Mouse (Mus musculus) intestine, embryonic 15.5 days (tissue): ENCODE data around the gene Poln. TPM values are rescaled to one million over a fixed set of nuclear protein-coding genes. Genes with fewer than 3 reads are reported as not detected.

ENCODE experiments used
- ATAC-seq: fragments of 200-750 bp; cut with Nextera tagmentation; 2 replicates; pipeline ENCODE4 v1.8.0; 2017; ENCODE audit warnings: moderate TSS enrichment, moderate library complexity
- H3K27ac ChIP-seq: fragments of 300-500 bp; sonication (generic); 2 replicates; pipeline ENCODE4 v1.5.1; 2015; ENCODE audit warnings: mild to moderate bottlenecking, inconsistent platforms
- H3K27me3 ChIP-seq: fragments of 300-500 bp; sonication (generic); replicated peaks from 2 replicates; pipeline ENCODE4 v1.6.1; 2015; ENCODE audit warnings: inconsistent platforms
- H3K36me3 ChIP-seq: fragments of 300-500 bp; sonication (generic); 2 replicates; pipeline ENCODE4 v1.6.1; 2015; ENCODE audit warnings: inconsistent platforms
- H3K4me1 ChIP-seq: fragments of 300-500 bp; sonication (generic); replicated peaks from 2 replicates; pipeline ENCODE4 v1.6.1; 2015; ENCODE audit warnings: inconsistent platforms
- H3K4me2 ChIP-seq: fragments of 300-500 bp; sonication (generic); replicated peaks from 2 replicates; pipeline ENCODE4 v1.6.1; 2015; ENCODE audit warnings: mild to moderate bottlenecking, inconsistent platforms
- H3K4me3 ChIP-seq: fragments of 300-500 bp; sonication (generic); replicated peaks from 2 replicates; pipeline ENCODE4 v1.5.1; 2015; ENCODE audit warnings: inconsistent platforms
- H3K9ac ChIP-seq: fragments of 300-500 bp; sonication (generic); 2 replicates; pipeline ENCODE4 v1.6.1; 2015; ENCODE audit warnings: inconsistent platforms
- H3K9me3 ChIP-seq: fragments of 300-500 bp; sonication (generic); 2 replicates; pipeline ENCODE4 v1.6.1; 2016; ENCODE audit warnings: inconsistent platforms
- WGBS: fragments of 180-500 bp; shearing (Covaris S2); methylation state at CpG from one replicate; pipeline ENCODE4 v1.1.7; 2015; 5-methylcytosine and 5-hydroxymethylcytosine counted together
- polyA plus RNA-seq: library from polyadenylated mRNA; unstranded; fragments of >200 nt; fragmentation: Nextera tagmentation; extraction: Ambion mirVana; gene quantifications from 2 replicates; pipeline ENCODE4 v1.2.1, GENCODE M21; 2015

Gene Poln
- polyA plus RNA-seq, 1 experiment from 2014 or later, result 0.84 TPM

DNA sequence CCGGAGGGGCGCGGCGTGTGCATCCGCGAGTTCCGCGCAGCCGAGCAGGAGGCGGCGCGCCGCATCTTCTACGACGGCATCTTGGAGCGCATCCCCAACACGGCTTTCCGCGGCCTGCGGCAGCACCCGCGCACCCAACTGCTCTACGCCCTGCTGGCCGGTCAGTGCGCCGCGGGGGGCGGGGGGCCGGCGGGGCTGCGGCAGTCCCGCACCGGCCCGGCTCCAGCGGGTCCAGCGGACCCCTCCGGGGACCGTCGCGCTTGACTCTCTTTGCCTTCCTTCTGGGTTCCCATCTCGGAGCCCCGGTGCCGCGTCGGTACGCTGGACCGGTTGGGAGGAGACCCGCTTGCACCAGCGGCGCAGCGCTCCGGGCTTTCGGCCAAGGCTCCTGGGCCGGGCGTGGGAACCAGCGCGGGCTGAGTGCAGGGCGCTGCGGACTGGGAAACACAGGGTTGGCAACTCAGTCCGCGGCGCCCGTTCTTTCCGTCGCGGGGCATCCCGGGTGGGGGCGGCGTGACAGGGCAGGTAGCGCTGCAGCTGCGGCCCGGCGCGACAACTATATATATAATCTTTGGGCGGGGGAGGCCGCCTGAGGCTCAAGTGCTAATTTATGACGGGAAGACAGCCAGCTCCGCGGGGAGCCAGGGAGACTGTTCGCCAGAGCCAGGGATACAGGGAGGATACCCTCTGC, 172.1 kb downstream of the Poln start:
- Histone ChIP-seq H3K4me2 (peak overlapping the region; percentile 100), H3K36me3 (no peaks in the 10 kb centered on the region), H3K9me3 (no peaks in the 10 kb centered on the region), H3K27me3 (peaks cover 59% of the 10 kb centered on the region), H3K27ac (no peak overlapping the region), H3K4me3 (peak overlapping the region; percentile 63), H3K9ac (peak overlapping the region; percentile 52), H3K4me1 (peaks cover 21% of the 10 kb centered on the region)
- under 1% methylated on average over 80 of the region's 80 CpGs for WGBS
- peak; percentile 46 for ATAC-seq

DNA sequence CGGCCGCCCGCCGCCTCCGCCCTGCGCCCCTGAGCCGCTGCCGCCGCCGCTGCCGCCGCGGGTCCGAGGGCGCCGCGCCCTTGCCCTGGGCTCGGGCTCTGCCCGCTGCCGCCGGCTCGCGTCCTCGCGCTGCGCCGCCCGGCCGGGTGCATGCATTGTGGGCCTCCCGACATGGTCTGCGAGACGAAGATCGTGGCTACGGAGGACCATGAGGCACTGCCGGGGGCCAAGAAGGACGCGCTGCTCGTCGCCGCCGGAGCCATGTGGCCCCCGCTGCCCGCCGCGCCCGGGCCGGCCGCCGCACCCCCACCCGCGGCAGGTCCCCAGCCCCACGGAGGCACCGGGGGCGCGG, 172.6 kb downstream of the Poln start:
- no peak overlapping the region for H3K27ac ChIP-seq
- ATAC-seq, result peak; percentile 46
- peak overlapping the region; percentile 100 for H3K4me2 ChIP-seq
- under 1% methylated on average over 50 of the region's 55 CpGs for WGBS
- H3K9me3 ChIP-seq, result no peaks in the 10 kb centered on the region
- peaks cover 21% of the 10 kb centered on the region for H3K4me1 ChIP-seq
- peak overlapping the region; percentile 52 for H3K9ac ChIP-seq
- peaks cover 59% of the 10 kb centered on the region for H3K27me3 ChIP-seq
- H3K4me3 ChIP-seq, result peak overlapping the region; percentile 63
- H3K36me3 ChIP-seq, result no peaks in the 10 kb centered on the region

DNA sequence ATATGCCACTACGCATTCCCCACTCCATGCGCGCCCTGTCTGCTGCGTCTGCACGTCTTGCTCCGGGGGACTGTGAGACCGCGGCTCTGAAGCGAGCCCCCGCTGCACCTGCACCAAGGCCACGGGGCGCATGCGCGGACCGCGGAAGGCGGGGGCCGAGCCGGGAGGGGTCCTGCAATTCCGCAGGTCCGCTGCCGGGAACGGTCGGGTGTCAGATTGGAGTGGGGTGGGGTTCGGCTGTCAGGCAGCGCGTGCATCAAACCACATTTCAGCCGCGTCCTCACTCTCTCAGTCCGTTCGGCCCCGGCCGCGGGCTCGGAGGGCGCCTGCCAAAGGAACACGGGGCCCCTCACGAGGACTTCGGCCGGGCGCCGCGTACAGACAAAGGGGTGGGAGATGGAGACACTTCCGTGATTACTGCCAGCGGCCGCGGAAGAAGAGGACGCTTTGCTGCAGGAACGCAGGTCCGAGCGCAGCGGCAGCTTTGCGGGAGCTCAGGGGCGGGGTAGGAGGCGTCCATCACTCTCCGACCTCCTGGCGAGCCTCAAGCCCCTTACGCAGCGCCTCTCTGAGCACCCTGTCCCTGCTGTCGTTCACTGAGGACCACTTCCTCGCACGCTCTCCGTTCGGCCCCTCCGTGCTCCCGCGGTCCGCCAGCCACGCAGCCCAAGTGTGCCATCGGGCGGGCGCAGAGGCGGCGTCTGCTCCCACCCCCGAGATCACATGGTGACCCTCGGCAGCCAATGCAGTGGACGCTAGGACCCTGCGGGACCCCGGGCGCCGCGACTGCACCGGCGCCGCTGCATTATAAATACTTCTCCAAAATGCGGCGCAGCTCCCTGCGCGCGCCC, 173.2 kb downstream of the Poln start, which contains the start of gene Nat8l:
Gene Nat8l, plus strand, starts transcription at position 142 of the 851 bp plus-strand sequence.
- Histone ChIP-seq H3K4me1 (peaks cover 21% of the 10 kb centered on the region), H3K27me3 (peaks cover 59% of the 10 kb centered on the region), H3K4me2 (peak within 1 kb of the TSS; percentile 100), H3K9ac (peak within 1 kb of the TSS; percentile 52), H3K4me3 (peak within 1 kb of the TSS; percentile 63), H3K9me3 (no peaks in the 10 kb centered on the region), H3K27ac (0 out of 2 replicates have a peak within 1 kb of the TSS, but pooled peaks have one; percentile 23), H3K36me3 (no peaks in the 10 kb centered on the region)
- under 1% methylated on average over 90 of the region's 90 CpGs for WGBS
- peak; percentile 76 for ATAC-seq

DNA sequence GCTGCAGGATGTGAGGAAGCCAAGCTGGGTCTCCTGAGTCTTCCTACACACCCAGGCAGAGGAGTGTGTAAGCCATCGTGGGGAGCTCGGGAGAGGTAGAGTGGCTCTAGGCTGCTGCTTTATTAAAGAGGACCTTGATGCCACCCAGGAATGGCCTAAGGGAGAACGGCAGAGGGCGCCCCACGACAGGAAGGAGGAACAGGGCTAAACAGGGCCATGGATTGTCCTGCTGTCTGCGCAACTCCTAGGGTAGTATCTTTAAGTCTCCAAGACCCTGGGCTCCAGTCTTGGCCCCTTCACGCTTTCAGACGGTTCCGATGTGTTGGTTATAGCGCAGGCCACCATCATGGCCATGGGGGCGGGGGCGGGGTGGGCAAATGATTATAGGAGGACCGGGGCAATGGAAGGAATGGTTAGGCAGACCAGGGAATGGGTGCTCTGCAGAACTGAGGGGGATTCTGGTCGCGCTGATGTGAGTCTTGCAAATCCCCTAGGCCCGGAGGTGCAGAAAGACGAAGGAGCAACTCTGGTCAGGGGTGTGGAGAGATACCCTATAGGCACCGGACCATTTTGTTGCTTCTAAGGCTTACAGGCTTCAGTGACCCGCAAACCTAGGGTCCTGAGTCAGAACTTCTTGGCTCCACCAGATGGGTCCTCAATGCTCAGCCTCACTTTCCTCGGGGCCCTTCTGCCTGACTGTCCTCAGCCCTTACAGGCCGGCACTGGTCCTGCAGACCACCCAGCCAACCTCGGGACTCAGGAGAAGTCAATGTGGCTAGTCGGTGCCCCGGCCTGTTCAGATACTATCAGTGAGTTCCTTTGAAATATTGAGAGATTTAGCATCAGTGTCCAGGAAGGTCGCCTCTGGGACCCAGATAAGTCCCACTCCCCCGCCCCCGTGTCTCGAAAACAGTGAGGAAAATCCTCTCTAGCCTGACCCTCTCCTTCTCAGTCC, 174.3 kb downstream of the Poln start:
- peak overlapping the region; percentile 63 for H3K4me3 ChIP-seq
- H3K4me1 ChIP-seq, result peaks cover 21% of the 10 kb centered on the region
- no peak overlapping the region for H3K27ac ChIP-seq
- 38% methylated on average over 28 of the region's 28 CpGs for WGBS
- peak overlapping the region; percentile 100 for H3K4me2 ChIP-seq
- H3K9me3 ChIP-seq, result no peaks in the 10 kb centered on the region
- H3K9ac ChIP-seq, result no peak overlapping the region
- H3K36me3 ChIP-seq, result no peaks in the 10 kb centered on the region
- H3K27me3 ChIP-seq, result peaks cover 59% of the 10 kb centered on the region
- ATAC-seq, result no peak

DNA sequence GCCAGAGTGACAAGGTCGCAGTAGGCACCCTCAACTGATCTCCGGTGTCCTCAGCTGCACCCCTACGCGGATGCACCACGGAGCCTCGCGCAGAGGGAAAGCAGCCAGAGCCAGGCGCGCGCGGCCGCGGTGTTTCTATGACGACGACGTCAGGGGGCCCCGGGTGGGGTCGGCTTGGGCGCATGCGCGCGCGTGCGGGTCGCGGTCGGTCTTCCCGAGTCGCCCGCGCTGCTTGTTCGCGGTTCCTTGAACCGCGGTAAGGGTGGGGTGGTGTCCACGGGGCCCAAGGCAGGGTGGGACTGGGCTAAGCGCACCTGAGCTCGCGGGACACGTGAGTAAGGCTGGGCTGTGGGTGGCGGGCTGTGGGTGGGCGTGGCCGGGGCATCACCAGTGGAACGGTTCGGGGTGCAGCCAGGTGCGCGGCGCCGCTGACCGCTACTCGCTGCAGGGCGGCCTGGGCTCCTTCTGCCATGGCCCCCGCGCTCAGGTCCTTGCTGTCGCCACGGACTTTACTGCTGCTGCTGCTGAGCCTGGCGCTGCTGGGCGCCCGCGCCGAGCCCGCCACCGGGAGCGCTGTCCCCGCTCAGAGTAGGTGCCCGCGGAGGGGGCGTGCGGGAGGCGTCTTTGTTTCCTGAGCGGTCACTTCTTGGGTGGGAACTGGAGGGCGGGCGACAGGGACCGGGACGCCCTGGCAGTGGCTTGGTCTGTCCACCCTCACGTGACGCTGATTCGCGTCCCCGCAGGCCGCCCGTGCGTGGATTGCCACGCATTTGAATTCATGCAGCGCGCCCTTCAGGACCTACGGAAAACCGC, 185.7 kb downstream of the Poln start, which contains the start of gene Gm1673:
Gene Gm1673, plus strand, starts transcription at position 125 of the 813 bp plus-strand sequence.
- Histone ChIP-seq H3K4me3 (peak within 1 kb of the TSS; percentile 85), H3K27ac (no peak within 1 kb of the TSS)

GRCm38 (mm10) chr5:33982731-33983259, 186.5 kb downstream of the Poln start:
- Histone ChIP-seq H3K4me3 (peak overlapping the region; percentile 85), H3K4me1 (peaks cover 11% of the 10 kb centered on the region), H3K36me3 (no peaks in the 10 kb centered on the region), H3K4me2 (peak overlapping the region; percentile 95), H3K9ac (peak overlapping the region; percentile 58), H3K27ac (no peak overlapping the region), H3K9me3 (no peaks in the 10 kb centered on the region), H3K27me3 (no peaks in the 10 kb centered on the region; the same call in 1 of the 2 replicates)
- ATAC-seq, result peak; percentile 60
- 3% methylated on average over 26 of the region's 26 CpGs for WGBS

More for the DNA sequence above, 185.7 kb downstream of the Poln start, which contains the start of gene Gm1673:
- Histone ChIP-seq H3K9ac (peak within 1 kb of the TSS; percentile 58), H3K4me2 (peak within 1 kb of the TSS; percentile 95), H3K27me3 (no peaks in the 10 kb centered on the region; the same call in 1 of the 2 replicates), H3K36me3 (no peaks in the 10 kb centered on the region), H3K9me3 (no peaks in the 10 kb centered on the region), H3K4me1 (peaks cover 11% of the 10 kb centered on the region)
- WGBS, result under 1% methylated on average over 88 of the region's 88 CpGs
- ATAC-seq, result peak; percentile 94

GRCm38 (mm10) chr5:33976267-33976666, 193.0 kb downstream of the Poln start:
- Histone ChIP-seq H3K27me3 (no peaks in the 10 kb centered on the region), H3K4me2 (no peak overlapping the region), H3K36me3 (no peaks in the 10 kb centered on the region), H3K4me3 (no peak overlapping the region), H3K9ac (no peak overlapping the region), H3K27ac (no peak overlapping the region), H3K9me3 (no peaks in the 10 kb centered on the region), H3K4me1 (no peaks in the 10 kb centered on the region)
- no peak for ATAC-seq
- 39% methylated on average over 3 of the region's 3 CpGs for WGBS

DNA sequence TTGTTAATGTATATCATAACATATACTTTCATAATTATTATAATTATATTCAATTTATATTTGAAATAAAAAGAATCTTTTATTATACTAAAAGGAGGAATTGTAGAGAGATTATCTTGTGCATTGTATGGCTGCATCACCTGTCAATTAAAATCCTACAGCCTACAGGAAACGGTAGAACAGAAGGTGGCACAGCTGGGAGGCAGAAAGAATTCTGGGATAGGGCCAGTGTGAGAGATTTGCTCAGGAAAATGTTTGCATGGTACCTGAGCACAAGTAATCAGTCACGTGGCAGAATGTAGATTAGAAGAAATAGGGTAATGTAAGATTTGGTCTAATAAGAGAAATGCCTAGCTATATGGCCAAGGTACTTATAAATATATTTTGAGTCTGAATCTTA, 194.5 kb downstream of the Poln start:
- Histone ChIP-seq H3K9me3 (no peaks in the 10 kb centered on the region), H3K4me2 (no peak overlapping the region), H3K4me3 (no peak overlapping the region), H3K9ac (no peak overlapping the region), H3K36me3 (no peaks in the 10 kb centered on the region), H3K27me3 (no peaks in the 10 kb centered on the region), H3K4me1 (no peaks in the 10 kb centered on the region), H3K27ac (no peak overlapping the region)
- WGBS, result 61% methylated on average over 2 of the region's 2 CpGs
- ATAC-seq, result no peak

DNA sequence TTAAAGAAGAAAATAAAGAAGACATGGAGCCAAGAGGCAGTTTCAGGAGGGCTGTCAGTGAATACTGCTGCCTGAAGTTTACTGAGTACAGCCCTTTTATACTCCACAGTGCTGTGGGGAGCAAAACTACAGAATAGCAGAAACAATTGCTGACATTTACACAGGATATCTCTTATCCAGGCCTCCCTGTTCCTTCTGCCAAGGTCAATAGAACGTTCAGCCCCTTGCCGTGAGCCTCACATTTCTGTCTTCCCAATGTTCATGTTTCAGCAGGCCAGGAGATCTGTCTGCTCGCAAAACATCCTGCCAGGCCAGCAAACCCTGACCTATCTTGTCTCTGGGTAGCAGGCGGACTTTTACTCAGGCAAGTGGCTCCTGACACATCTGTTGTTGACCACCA, 209.9 kb downstream of the Poln start:
- Histone ChIP-seq H3K4me2 (no peak overlapping the region), H3K27me3 (no peaks in the 10 kb centered on the region), H3K36me3 (no peaks in the 10 kb centered on the region), H3K27ac (no peak overlapping the region), H3K4me1 (no peaks in the 10 kb centered on the region), H3K9me3 (0 out of 2 replicates have a peak, but pooled peaks cover under 1% of the 10 kb centered on the region), H3K9ac (no peak overlapping the region), H3K4me3 (no peak overlapping the region)
- WGBS, result 65% methylated on average over 4 of the region's 4 CpGs
- ATAC-seq, result no peak
